Mouse (Mus musculus): ENCODE results near the gene Wnt3. TPM values are rescaled to one million over a fixed set of nuclear protein-coding genes. Genes with fewer than 3 reads are reported as not detected.
A peak's percentile ranks its signal among the peaks of the same experiment; 100 is the strongest.

The Wnt3 gene
- polyA plus RNA-seq, 1 experiment from 2014 or later = 5.3 TPM

DNA sequence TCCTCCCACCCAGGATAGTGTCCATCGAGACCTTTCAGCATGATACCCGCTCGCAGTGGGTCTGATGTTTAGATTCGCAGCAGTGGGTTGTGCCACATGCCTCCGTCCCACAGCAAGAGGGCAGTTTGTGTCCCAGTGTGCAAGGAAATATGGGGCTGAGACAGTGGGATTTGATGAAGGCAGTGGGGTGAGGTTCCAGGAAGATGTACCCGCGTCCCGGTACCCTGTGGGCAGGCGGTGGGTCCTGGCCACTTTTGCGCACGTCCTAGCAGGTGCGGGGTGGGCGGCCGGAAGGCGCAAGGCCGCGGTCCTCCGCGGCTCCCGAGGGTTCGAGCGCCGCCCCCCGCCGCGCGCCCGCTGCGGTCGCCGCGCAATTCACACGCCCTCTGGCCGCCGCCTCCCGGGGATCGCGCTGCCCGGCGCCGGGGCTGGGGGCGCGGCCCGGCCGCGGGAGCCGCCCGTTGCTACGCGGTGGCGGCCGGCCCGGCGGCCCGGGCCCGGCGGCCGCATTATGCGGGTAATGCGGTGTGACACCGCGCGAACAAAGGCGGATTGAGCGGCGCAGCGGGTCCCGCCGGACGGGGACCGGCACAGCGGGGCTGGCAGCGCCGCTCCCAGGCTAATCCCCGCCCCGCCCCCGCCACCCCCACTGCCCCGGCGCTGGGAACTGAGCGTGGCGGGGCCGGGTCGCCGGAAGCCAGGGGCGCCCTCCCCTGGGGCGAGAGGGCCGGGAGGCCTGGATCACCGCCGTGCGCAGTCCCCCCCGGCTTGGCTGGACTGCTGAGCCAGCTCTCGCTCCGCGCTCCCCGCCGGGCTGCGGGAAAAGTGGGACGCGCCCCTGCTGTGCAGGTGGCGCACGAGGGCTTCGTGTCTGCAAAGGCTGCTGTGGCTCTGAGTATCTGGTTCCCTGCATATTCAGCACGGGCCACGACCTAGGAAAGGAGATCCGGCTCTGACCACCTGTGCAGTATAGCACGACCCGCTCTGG lies 36.0 kb downstream of the Wnt3 start:
- H3K9ac ChIP-seq (replicated peaks; ENCODE audit: low read length) = peak overlapping the region; percentile 56
- peak; percentile 54 for DNase-seq (ENCODE audit: low spot score)
- WGBS = under 1% methylated on average over 85 of the region's 107 CpGs
- no peaks in the 10 kb centered on the region for H3K9me3 ChIP-seq (replicated peaks; ENCODE audit: control insufficient read depth, low read length)
- peak overlapping the region; percentile 54 for H3K4me3 ChIP-seq (ENCODE audit: low read depth, low read length)
- peaks cover 57% of the 10 kb centered on the region for H3K27me3 ChIP-seq (ENCODE audit: control insufficient read depth, insufficient read depth, low read length)
- ATAC-seq (replicated peaks; ENCODE audit: insufficient number of reproducible peaks, low FRiP score, low TSS enrichment, low read depth) = no peak; the same call in 1 of the 2 replicates
- H3K27ac ChIP-seq (replicated peaks; ENCODE audit: low read depth, low read length) = no peak overlapping the region; the same call in 1 of the 2 replicates
- H3K36me3 ChIP-seq (replicated peaks; ENCODE audit: control insufficient read depth, insufficient read depth, low read depth, low read length) = no peaks in the 10 kb centered on the region
- H3K4me1 ChIP-seq (ENCODE audit: control insufficient read depth, insufficient read depth, low read length) = peaks cover 7% of the 10 kb centered on the region; the same call in 1 of the 2 replicates
- H3K4me2 ChIP-seq (ENCODE audit: low read depth, low read length) = peak overlapping the region; percentile 98

DNA sequence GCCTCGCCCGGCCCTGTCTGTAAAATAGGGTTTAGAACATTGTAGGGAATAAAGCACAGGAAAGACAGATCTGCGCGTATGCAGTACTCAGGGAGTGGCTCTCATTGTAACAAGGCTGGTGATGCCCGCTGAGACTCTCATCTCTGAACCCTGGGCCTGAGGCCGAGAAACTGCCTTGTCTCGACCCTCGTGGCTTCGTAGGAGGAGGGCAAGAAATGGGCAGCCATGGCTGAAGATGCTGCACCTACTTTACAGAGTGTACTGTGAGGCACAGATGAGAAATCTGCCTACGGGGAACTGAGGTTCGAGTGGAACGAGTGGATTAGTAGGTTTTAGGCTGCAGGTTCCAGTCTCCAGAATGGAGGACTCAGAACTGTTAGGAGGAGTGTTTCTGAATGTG lies 36.7 kb downstream of the Wnt3 start:
- Histone ChIP-seq H3K27me3 (ENCODE audit: control insufficient read depth, insufficient read depth, low read length) (peaks cover 57% of the 10 kb centered on the region), H3K27ac (replicated peaks; ENCODE audit: low read depth, low read length) (no peak overlapping the region), H3K4me2 (ENCODE audit: low read depth, low read length) (peak overlapping the region; percentile 98), H3K9me3 (replicated peaks; ENCODE audit: control insufficient read depth, low read length) (no peaks in the 10 kb centered on the region), H3K4me1 (ENCODE audit: control insufficient read depth, insufficient read depth, low read length) (peaks cover 7% of the 10 kb centered on the region; the same call in 1 of the 2 replicates), H3K9ac (replicated peaks; ENCODE audit: low read length) (peak overlapping the region; percentile 56; the same call in 1 of the 2 replicates), H3K4me3 (ENCODE audit: low read depth, low read length) (peak overlapping the region; percentile 54), H3K36me3 (replicated peaks; ENCODE audit: control insufficient read depth, insufficient read depth, low read depth, low read length) (no peaks in the 10 kb centered on the region)
- 14% methylated on average over 12 of the region's 12 CpGs for WGBS
- ATAC-seq (replicated peaks; ENCODE audit: insufficient number of reproducible peaks, low FRiP score, low TSS enrichment, low read depth) = no peak
- DNase-seq (ENCODE audit: low spot score) = no peak

DNA sequence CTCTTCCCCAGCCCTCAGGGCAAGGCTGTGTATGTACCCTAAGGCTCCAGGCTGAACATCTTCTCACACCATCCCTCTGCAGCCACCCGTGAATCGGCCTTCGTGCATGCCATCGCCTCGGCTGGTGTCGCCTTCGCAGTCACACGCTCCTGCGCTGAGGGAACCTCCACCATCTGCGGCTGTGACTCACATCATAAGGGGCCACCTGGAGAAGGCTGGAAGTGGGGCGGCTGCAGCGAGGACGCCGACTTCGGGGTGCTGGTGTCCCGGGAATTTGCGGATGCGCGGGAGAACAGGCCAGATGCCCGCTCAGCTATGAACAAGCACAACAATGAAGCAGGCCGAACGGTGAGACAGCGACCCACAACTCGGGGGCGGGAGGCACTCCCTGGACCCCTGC lies 37.3 kb downstream of the Wnt3 start:
- H3K4me2 ChIP-seq (ENCODE audit: low read depth, low read length) = no peak overlapping the region
- ATAC-seq (replicated peaks; ENCODE audit: insufficient number of reproducible peaks, low FRiP score, low TSS enrichment, low read depth) (no peak), DNase-seq (ENCODE audit: low spot score) (no peak)
- no peak overlapping the region for H3K9ac ChIP-seq (replicated peaks; ENCODE audit: low read length)
- peaks cover 7% of the 10 kb centered on the region; the same call in 1 of the 2 replicates for H3K4me1 ChIP-seq (ENCODE audit: control insufficient read depth, insufficient read depth, low read length)
- no peak overlapping the region for H3K4me3 ChIP-seq (ENCODE audit: low read depth, low read length)
- peaks cover 57% of the 10 kb centered on the region for H3K27me3 ChIP-seq (ENCODE audit: control insufficient read depth, insufficient read depth, low read length)
- WGBS = 39% methylated on average over 25 of the region's 25 CpGs
- H3K36me3 ChIP-seq (replicated peaks; ENCODE audit: control insufficient read depth, insufficient read depth, low read depth, low read length) = no peaks in the 10 kb centered on the region
- H3K9me3 ChIP-seq (replicated peaks; ENCODE audit: control insufficient read depth, low read length) = no peaks in the 10 kb centered on the region
- no peak overlapping the region for H3K27ac ChIP-seq (replicated peaks; ENCODE audit: low read depth, low read length)

DNA sequence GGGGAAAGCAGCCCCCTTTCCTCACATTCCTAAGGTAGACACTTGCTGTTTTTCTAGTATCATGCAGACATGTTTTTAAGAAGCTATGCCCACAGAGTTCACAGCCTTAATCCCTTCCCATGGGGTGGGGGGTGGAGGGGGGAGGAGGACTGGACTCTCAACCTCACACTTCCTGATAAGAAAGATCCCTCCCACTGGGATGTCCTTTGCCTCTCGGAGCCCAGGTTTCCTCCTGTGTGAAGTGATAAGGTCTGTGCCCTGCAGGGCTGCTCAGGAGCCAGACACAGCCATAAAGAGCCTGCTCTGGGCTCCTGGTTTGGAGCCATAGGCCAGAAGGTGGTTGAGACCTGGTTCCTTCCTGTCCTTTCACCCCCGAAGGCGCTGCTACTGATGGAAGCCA lies 40.9 kb downstream of the Wnt3 start:
- no peak overlapping the region for H3K27ac ChIP-seq (replicated peaks; ENCODE audit: low read depth, low read length)
- H3K9me3 ChIP-seq (replicated peaks; ENCODE audit: control insufficient read depth, low read length) = no peaks in the 10 kb centered on the region
- H3K27me3 ChIP-seq (ENCODE audit: control insufficient read depth, insufficient read depth, low read length) = peaks cover 33% of the 10 kb centered on the region
- no peak overlapping the region for H3K9ac ChIP-seq (replicated peaks; ENCODE audit: low read length)
- peaks cover 3% of the 10 kb centered on the region; the same call in 1 of the 2 replicates for H3K4me1 ChIP-seq (ENCODE audit: control insufficient read depth, insufficient read depth, low read length)
- ATAC-seq (replicated peaks; ENCODE audit: insufficient number of reproducible peaks, low FRiP score, low TSS enrichment, low read depth) (no peak), DNase-seq (ENCODE audit: low spot score) (no peak)
- no peak overlapping the region for H3K4me3 ChIP-seq (ENCODE audit: low read depth, low read length)
- H3K36me3 ChIP-seq (replicated peaks; ENCODE audit: control insufficient read depth, insufficient read depth, low read depth, low read length) = no peaks in the 10 kb centered on the region
- H3K4me2 ChIP-seq (ENCODE audit: low read depth, low read length) = no peak overlapping the region
- 27% methylated on average over 3 of the region's 3 CpGs for WGBS

DNA sequence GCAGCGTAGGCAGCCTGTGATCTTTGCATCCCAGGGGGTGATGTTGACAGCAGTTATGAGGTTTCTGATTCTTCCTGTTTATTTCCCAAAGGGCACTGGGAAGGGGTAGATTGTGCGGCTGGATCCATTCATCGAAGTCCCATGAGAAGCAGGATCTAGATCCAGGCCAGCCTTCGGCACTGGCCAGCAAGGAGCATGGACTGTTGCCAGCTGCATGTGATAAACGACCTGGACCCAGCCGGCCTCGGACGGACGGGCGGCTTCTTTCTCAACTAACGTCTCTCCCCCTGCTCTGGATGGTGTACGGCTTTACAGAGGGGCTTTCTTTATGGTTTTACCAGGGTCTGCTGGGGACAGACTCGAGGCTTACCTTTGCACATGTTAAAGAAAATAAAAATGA lies 42.0 kb downstream of the Wnt3 start:
- no peak for ATAC-seq (replicated peaks; ENCODE audit: insufficient number of reproducible peaks, low FRiP score, low TSS enrichment, low read depth)
- no peak overlapping the region for H3K4me2 ChIP-seq (ENCODE audit: low read depth, low read length)
- no peak overlapping the region for H3K9ac ChIP-seq (replicated peaks; ENCODE audit: low read length)
- no peak overlapping the region for H3K27ac ChIP-seq (replicated peaks; ENCODE audit: low read depth, low read length)
- WGBS = 74% methylated on average over 13 of the region's 13 CpGs
- H3K9me3 ChIP-seq (replicated peaks; ENCODE audit: control insufficient read depth, low read length) = no peaks in the 10 kb centered on the region
- no peak overlapping the region for H3K4me3 ChIP-seq (ENCODE audit: low read depth, low read length)
- DNase-seq (ENCODE audit: low spot score) = no peak
- no peaks in the 10 kb centered on the region for H3K4me1 ChIP-seq (ENCODE audit: control insufficient read depth, insufficient read depth, low read length)
- no peaks in the 10 kb centered on the region for H3K36me3 ChIP-seq (replicated peaks; ENCODE audit: control insufficient read depth, insufficient read depth, low read depth, low read length)
- peaks cover 21% of the 10 kb centered on the region for H3K27me3 ChIP-seq (ENCODE audit: control insufficient read depth, insufficient read depth, low read length)

DNA sequence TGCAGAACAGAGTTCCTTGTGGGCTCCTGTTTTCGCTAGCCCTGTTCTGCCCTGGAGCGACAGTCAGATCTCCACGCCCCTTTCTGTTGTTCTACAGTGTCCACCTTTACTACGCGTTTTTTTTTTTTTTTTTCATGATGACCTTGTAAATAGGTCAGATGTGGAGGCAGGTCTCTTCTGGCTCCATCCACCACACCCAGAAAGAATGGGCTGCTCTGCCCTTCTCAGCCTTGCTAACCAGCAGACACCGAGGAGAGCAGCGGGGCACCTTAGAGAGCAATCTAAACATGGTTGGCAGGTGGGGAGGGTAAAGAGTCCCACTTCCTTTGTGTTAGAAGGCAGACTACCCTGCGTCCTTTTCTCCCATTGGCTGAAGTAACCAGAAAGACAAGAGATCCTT lies 42.8 kb downstream of the Wnt3 start:
- Histone ChIP-seq H3K27me3 (ENCODE audit: control insufficient read depth, insufficient read depth, low read length) (peaks cover 14% of the 10 kb centered on the region), H3K9ac (replicated peaks; ENCODE audit: low read length) (no peak overlapping the region), H3K27ac (replicated peaks; ENCODE audit: low read depth, low read length) (no peak overlapping the region), H3K4me1 (ENCODE audit: control insufficient read depth, insufficient read depth, low read length) (no peaks in the 10 kb centered on the region), H3K9me3 (replicated peaks; ENCODE audit: control insufficient read depth, low read length) (no peaks in the 10 kb centered on the region), H3K4me3 (ENCODE audit: low read depth, low read length) (no peak overlapping the region), H3K4me2 (ENCODE audit: low read depth, low read length) (no peak overlapping the region), H3K36me3 (replicated peaks; ENCODE audit: control insufficient read depth, insufficient read depth, low read depth, low read length) (no peaks in the 10 kb centered on the region)
- DNase-seq (ENCODE audit: low spot score) = no peak
- no peak for ATAC-seq (replicated peaks; ENCODE audit: insufficient number of reproducible peaks, low FRiP score, low TSS enrichment, low read depth)
- WGBS = 85% methylated on average over 8 of the region's 8 CpGs

DNA sequence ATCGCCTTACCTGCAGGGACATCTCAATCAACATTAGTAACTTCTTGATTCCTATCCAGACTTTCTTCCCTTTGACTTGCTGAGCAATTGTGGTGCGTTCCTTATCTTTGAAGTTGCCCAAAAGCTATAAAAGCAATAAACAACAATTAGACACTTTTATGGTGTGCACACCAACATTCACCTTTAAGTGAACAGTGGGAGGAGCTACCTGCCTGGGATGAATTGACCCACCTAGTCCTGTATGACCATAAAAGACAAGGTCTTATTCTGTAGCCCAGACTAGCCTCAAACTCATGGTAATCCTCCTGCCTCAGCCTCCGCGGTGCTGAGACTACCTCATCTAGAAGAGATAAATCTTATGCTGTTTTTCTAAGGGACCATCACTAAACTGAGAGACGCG lies 53.3 kb downstream of the Wnt3 start:
- DNase-seq (ENCODE audit: low spot score) (no peak), ATAC-seq (replicated peaks; ENCODE audit: insufficient number of reproducible peaks, low FRiP score, low TSS enrichment, low read depth) (no peak)
- Histone ChIP-seq H3K9me3 (replicated peaks; ENCODE audit: control insufficient read depth, low read length) (no peaks in the 10 kb centered on the region), H3K27me3 (ENCODE audit: control insufficient read depth, insufficient read depth, low read length) (no peaks in the 10 kb centered on the region), H3K27ac (replicated peaks; ENCODE audit: low read depth, low read length) (no peak overlapping the region), H3K4me2 (ENCODE audit: low read depth, low read length) (no peak overlapping the region), H3K4me1 (ENCODE audit: control insufficient read depth, insufficient read depth, low read length) (no peaks in the 10 kb centered on the region), H3K36me3 (replicated peaks; ENCODE audit: control insufficient read depth, insufficient read depth, low read depth, low read length) (peaks cover 4% of the 10 kb centered on the region), H3K4me3 (ENCODE audit: low read depth, low read length) (no peak overlapping the region), H3K9ac (replicated peaks; ENCODE audit: low read length) (no peak overlapping the region)
- 93% methylated on average over 6 of the region's 6 CpGs for WGBS

DNA sequence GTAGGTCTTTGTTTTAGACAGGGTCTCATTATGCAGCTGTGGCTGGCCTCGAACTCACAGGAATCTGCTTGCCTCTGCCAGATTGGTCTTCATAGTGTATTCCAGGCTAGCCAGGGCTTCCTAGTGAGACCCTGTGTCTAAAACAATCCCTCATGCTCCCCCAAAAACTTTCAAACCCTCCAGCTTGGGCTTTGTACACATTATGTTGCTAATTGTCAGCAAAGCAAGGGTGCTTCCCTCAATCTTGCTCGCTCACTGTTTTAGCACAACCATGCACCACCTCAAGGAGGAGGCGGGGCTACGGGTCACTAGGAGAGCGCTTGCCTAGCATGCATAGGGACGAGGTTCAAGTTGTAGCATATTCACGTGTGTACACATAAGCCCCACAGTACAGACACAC lies 54.9 kb downstream of the Wnt3 start:
- Histone ChIP-seq H3K36me3 (replicated peaks; ENCODE audit: control insufficient read depth, insufficient read depth, low read depth, low read length) (no peaks in the 10 kb centered on the region), H3K4me2 (ENCODE audit: low read depth, low read length) (no peak overlapping the region), H3K4me3 (ENCODE audit: low read depth, low read length) (no peak overlapping the region), H3K27ac (replicated peaks; ENCODE audit: low read depth, low read length) (no peak overlapping the region), H3K9ac (replicated peaks; ENCODE audit: low read length) (no peak overlapping the region), H3K4me1 (ENCODE audit: control insufficient read depth, insufficient read depth, low read length) (no peaks in the 10 kb centered on the region), H3K9me3 (replicated peaks; ENCODE audit: control insufficient read depth, low read length) (no peaks in the 10 kb centered on the region), H3K27me3 (ENCODE audit: control insufficient read depth, insufficient read depth, low read length) (no peaks in the 10 kb centered on the region)
- DNase-seq (ENCODE audit: low spot score) (no peak), ATAC-seq (replicated peaks; ENCODE audit: insufficient number of reproducible peaks, low FRiP score, low TSS enrichment, low read depth) (no peak)
- 88% methylated on average over 7 of the region's 7 CpGs for WGBS

Data from embryonic facial prominence, embryonic 11.5 days (tissue).